In the genomic region with DNA sequence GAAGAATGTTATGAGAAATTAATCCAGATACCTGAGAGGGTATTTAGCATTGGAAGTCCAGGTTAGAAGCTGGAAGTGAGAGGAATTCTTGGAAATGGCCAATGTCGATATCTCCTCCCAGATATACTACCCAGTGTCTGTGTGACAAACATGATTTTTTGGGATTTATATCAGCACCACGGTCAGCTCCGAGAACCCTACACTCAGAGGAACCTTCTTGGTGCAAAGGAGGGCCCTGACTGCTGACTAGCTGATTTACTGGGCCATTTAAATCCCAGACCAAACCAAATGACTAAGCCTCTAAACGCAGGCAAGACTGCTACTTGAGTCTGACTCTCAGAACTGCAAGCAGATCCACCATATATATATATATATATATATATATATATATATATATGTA, we compare ENCODE assay signal across 15 mouse cellular contexts.
DNase-seq lines count a peak whose midpoint lies in the region; ATAC-seq and TF ChIP-seq lines count a peak whose summit lies in the region.
"Had no signal": no experiment of that assay in that cellular context is flagged by ENCODE, and none has a peak within 500 bp of the region (broad histone marks: within the 10 kb centered on the region; RNA-seq: fewer than 3 reads in every experiment).

No protein-coding gene starts in this region.

- no peak for TF ChIP-seq EP300 in liver, postnatal 0 days (IDR thresholded peaks at IDR 0.05; ENCODE audit: low read depth)

- H3K9ac ChIP-seq in kidney, embryonic 14.5 days (ENCODE audit: low read depth, low read length): no peak overlapping the region
- H3K9ac ChIP-seq in limb, embryonic 11.5 days (ENCODE audit: low read length): no peak overlapping the region
- H3K9ac ChIP-seq in liver, postnatal 0 days (replicated peaks): no peak overlapping the region
- H3K9ac ChIP-seq: embryonic facial prominence, embryonic 12.5 days; hindbrain, embryonic 14.5 days; liver, embryonic 12.5 days; midbrain, embryonic 12.5 days had no signal

- peak; percentile 24 for DNase-seq in kidney, postnatal 10 days
- DNase-seq in ES-CJ7 (ENCODE audit: low read depth, low spot score) (peak; percentile 25), ZHBTc4 (ENCODE audit: low read depth, low spot score) (peak; percentile 38)
- peak; percentile 72 for DNase-seq in limb, embryonic 11.5 days (ENCODE audit: low spot score)
- DNase-seq in liver, postnatal 0 days: no peak
- DNase-seq: cerebellum, adult 11-12 months; kidney, adult 2 months; lung, postnatal 36 days had no signal

- no peak overlapping the region for H3K27ac ChIP-seq in kidney, embryonic 14.5 days (ENCODE audit: low read depth, low read length)
- no peak overlapping the region for H3K27ac ChIP-seq in limb, embryonic 11.5 days (replicated peaks; ENCODE audit: low read depth, low read length)
- H3K27ac ChIP-seq in liver, postnatal 0 days (ENCODE audit: low read depth): no peak overlapping the region
- H3K27ac ChIP-seq: embryonic facial prominence, embryonic 12.5 days; forebrain, embryonic 10.5 days; hindbrain, embryonic 14.5 days; liver, embryonic 12.5 days; midbrain, embryonic 12.5 days had no signal

- WGBS in kidney, embryonic 14.5 days: 39% methylated on average over 4 of the region's 4 CpGs
- 42% methylated on average over 4 of the region's 4 CpGs for WGBS in limb, embryonic 11.5 days
- WGBS in liver, postnatal 0 days (ENCODE audit: insufficient replicate concordance): 41% methylated on average over 4 of the region's 4 CpGs

- no peaks in the 10 kb centered on the region for H3K36me3 ChIP-seq in kidney, embryonic 14.5 days (ENCODE audit: control insufficient read depth, insufficient read depth, low read length)
- H3K36me3 ChIP-seq in limb, embryonic 11.5 days (ENCODE audit: control insufficient read depth, insufficient read depth, low read length): no peaks in the 10 kb centered on the region
- H3K36me3 ChIP-seq in liver, postnatal 0 days (replicated peaks; ENCODE audit: insufficient read depth, low read length): no peaks in the 10 kb centered on the region
- H3K36me3 ChIP-seq: embryonic facial prominence, embryonic 12.5 days; forebrain, embryonic 10.5 days; liver, embryonic 12.5 days; midbrain, embryonic 12.5 days had no signal

- TF ChIP-seq CTCF in liver, postnatal 0 days (IDR thresholded peaks at IDR 0.05; ENCODE audit: low read depth): no peak

- H3K27me3 ChIP-seq in kidney, embryonic 14.5 days (ENCODE audit: control insufficient read depth, insufficient read depth, low read length): no peaks in the 10 kb centered on the region
- H3K27me3 ChIP-seq in limb, embryonic 11.5 days (ENCODE audit: control insufficient read depth, insufficient read depth, low read length): no peaks in the 10 kb centered on the region
- H3K27me3 ChIP-seq in liver, postnatal 0 days (ENCODE audit: insufficient read depth, low read length): no peaks in the 10 kb centered on the region
- H3K27me3 ChIP-seq: embryonic facial prominence, embryonic 12.5 days; liver, embryonic 12.5 days; midbrain, embryonic 12.5 days had no signal

- H3K4me2 ChIP-seq in kidney, embryonic 14.5 days (replicated peaks; ENCODE audit: low read depth, low read length): no peak overlapping the region
- no peak overlapping the region for H3K4me2 ChIP-seq in limb, embryonic 11.5 days (ENCODE audit: low read depth, severe bottlenecking)
- no peak overlapping the region for H3K4me2 ChIP-seq in liver, postnatal 0 days (ENCODE audit: low read depth, low read length)
- H3K4me2 ChIP-seq: embryonic facial prominence, embryonic 12.5 days; hindbrain, embryonic 14.5 days; liver, embryonic 12.5 days; midbrain, embryonic 12.5 days had no signal

- ATAC-seq in kidney, embryonic 14.5 days (ENCODE audit: low FRiP score, low TSS enrichment): no peak
- no peak for ATAC-seq in limb, embryonic 11.5 days (ENCODE audit: insufficient number of reproducible peaks, low FRiP score, low TSS enrichment, low read depth)
- ATAC-seq in liver, postnatal 0 days: no peak
- ATAC-seq in cerebellum, adult (ENCODE audit: insufficient number of reproducible peaks, low FRiP score, low TSS enrichment): no peak
- ATAC-seq: liver, embryonic 12.5 days had no signal

- peaks cover 6% of the 10 kb centered on the region; the same call in 1 of the 2 replicates for H3K4me1 ChIP-seq in kidney, embryonic 14.5 days (ENCODE audit: control insufficient read depth, insufficient read depth, low read length)
- H3K4me1 ChIP-seq in limb, embryonic 11.5 days (ENCODE audit: control insufficient read depth, insufficient read depth, low read length): peaks cover 12% of the 10 kb centered on the region
- no peaks in the 10 kb centered on the region for H3K4me1 ChIP-seq in liver, postnatal 0 days (ENCODE audit: insufficient read depth)
- H3K4me1 ChIP-seq: liver, embryonic 12.5 days had no signal

- H3K4me3 ChIP-seq in kidney, embryonic 14.5 days (ENCODE audit: low read length): no peak overlapping the region
- no peak overlapping the region for H3K4me3 ChIP-seq in limb, embryonic 11.5 days (ENCODE audit: low read depth, low read length)
- no peak overlapping the region for H3K4me3 ChIP-seq in liver, postnatal 0 days (ENCODE audit: low read depth, low read length)
- H3K4me3 ChIP-seq: embryonic facial prominence, embryonic 12.5 days; forebrain, embryonic 10.5 days; liver, embryonic 12.5 days; midbrain, embryonic 12.5 days had no signal

- no peaks in the 10 kb centered on the region for H3K9me3 ChIP-seq in kidney, embryonic 14.5 days (ENCODE audit: control insufficient read depth, low read length)
- H3K9me3 ChIP-seq in limb, embryonic 11.5 days (ENCODE audit: control insufficient read depth, low read length): no peaks in the 10 kb centered on the region
- no peaks in the 10 kb centered on the region for H3K9me3 ChIP-seq in liver, postnatal 0 days (ENCODE audit: low read length)
- H3K9me3 ChIP-seq: embryonic facial prominence, embryonic 12.5 days; forebrain, embryonic 10.5 days; liver, embryonic 12.5 days; midbrain, embryonic 12.5 days had no signal
